Mouse (Mus musculus) lung, adult 10 weeks (tissue): Measurements from ENCODE around the gene Dap. TPM values are rescaled to one million over a fixed set of nuclear protein-coding genes. Genes with fewer than 3 reads are reported as not detected.

Source experiments
- polyA plus RNA-seq: library from polyadenylated mRNA; stranded (reverse); fragments of 350-450 nt; fragmentation: Illumina TruSeq; extraction: RNeasy Lipid Tissue Mini Kit (QIAGEN cat#74804); gene quantifications from one replicate; pipeline ENCODE4 v1.2.3, GENCODE M21; 2014; ENCODE audit warnings: low read depth, low replicate concordance; ENCODE audit not compliant: insufficient read depth

Dap gene
- 80.3 TPM for polyA plus RNA-seq

GRCm38 (mm10) chr15:31224135-31224761 lies at the start of gene Dap:
Gene Dap (plus strand): TSS chr15:31224314.

Other genes starting within 250 kb of the Dap start
- gene Ankrd33b, start 143.4 kb downstream of the Dap start, polyA plus RNA-seq, result 15.3 TPM
- gene Ropn1l, start 229.4 kb downstream of the Dap start, polyA plus RNA-seq, result 4.5 TPM